Mouse (Mus musculus) ES-Bruce4 (cell line): Measurements from ENCODE around the gene C87436.

Source experiments
- CTCF ChIP-seq: IDR thresholded peaks from one replicate; pipeline ENCODE4 v1.8.1; 2011; ENCODE audit warnings: low read depth, low read length
- POLR2A ChIP-seq: IDR thresholded peaks from one replicate; pipeline ENCODE4 v1.8.1; 2011; ENCODE audit warnings: low read length; ENCODE audit not compliant: insufficient read depth

DNA sequence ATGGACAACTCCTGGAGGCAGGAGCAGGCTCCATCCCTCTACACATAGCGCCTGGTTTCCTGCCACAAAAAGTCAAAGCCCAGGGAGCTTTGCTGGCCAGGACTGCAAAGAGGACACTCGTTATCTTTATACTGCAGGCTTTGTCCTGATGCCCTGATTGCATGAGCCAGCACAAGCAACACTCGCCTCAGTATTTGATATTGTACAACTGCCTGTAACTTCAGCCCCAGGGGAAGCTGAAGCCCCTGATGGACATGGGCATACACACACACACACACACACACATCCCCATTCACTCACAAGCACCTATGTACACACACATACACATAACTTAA is 71.7 kb downstream of the C87436 start:
- TF ChIP-seq CTCF (no peak), POLR2A (no peak)
